Mouse (Mus musculus): ENCODE measurements around the gene Ephb4. TPM values are rescaled to one million over a fixed set of nuclear protein-coding genes. Genes with fewer than 3 reads are reported as not detected.

Gene Ephb4
- total RNA-seq, 2 experiments from 2014 or later, result 77.5 to 83.7 TPM

- intact Hi-C loops (cut with DNase I), result no loop called here
- no peak for DNase-seq
These were observed 64.3 kb downstream of the Ephb4 start for GRCm38 (mm10) chr5:137414253-137414652.

- intact Hi-C loops (cut with DNase I), result no loop called here
- no peak for DNase-seq
These were observed 69.2 kb downstream of the Ephb4 start for GRCm38 (mm10) chr5:137419105-137419504.

- intact Hi-C loops (cut with DNase I), result no loop called here
- DNase-seq, result no peak
These were observed 69.9 kb downstream of the Ephb4 start for GRCm38 (mm10) chr5:137419841-137420240.

- no peak for DNase-seq
- intact Hi-C loops (cut with DNase I), result no loop called here
These were observed 75.7 kb downstream of the Ephb4 start for GRCm38 (mm10) chr5:137425648-137426047.

Other genes with a start within 250 kb of the Ephb4 start
- 10 to 100 TPM; 19.4 to 20.4 TPM for gene Trim56, start 233.9 kb upstream of the Ephb4 start, total RNA-seq (2021)
- gene Muc3, start 200.8 kb upstream of the Ephb4 start, total RNA-seq (2021), result not detected
- gene Muc3a, start 137.7 kb upstream of the Ephb4 start, total RNA-seq (2021), result under 1 TPM; 0.56 to 0.62 TPM
- gene Ache, start 62.6 kb upstream of the Ephb4 start, total RNA-seq (2021), result 1 to 10 TPM; 2.7 to 3.9 TPM
- 1 to 10 TPM; 6.7 to 8.5 TPM for gene Ufsp1, start 55.5 kb upstream of the Ephb4 start, total RNA-seq (2021)
- 10 to 100 TPM; 84.2 to 84.8 TPM for gene Srrt, start 42.4 kb upstream of the Ephb4 start, total RNA-seq (2021)
- gene Trip6, start 35.7 kb upstream of the Ephb4 start, total RNA-seq (2021), result 10 to 100 TPM; 14.2 to 14.3 TPM
- gene Slc12a9, start 16.5 kb upstream of the Ephb4 start, total RNA-seq (2021), result 1 to 10 TPM; 3.8 to 5.4 TPM
- under 1 TPM; 0.02 TPM for gene Zan, start 127.0 kb downstream of the Ephb4 start, total RNA-seq (2021)
- gene Pop7, start 152.4 kb downstream of the Ephb4 start, total RNA-seq (2021), result 10 to 100 TPM; 12.5 to 16.9 TPM
- 10 to 100 TPM; 28.3 to 33.8 TPM for gene Gigyf1, start 168.4 kb downstream of the Ephb4 start, total RNA-seq (2021)
- not detected for gene Epo, start 183.1 kb downstream of the Ephb4 start, total RNA-seq (2021)
- 100 to 1,000 TPM; 322 to 323 TPM for gene Gnb2, start 183.4 kb downstream of the Ephb4 start, total RNA-seq (2021)
- gene Actl6b, start 203.4 kb downstream of the Ephb4 start, total RNA-seq (2021), result not detected
- not detected for gene Tfr2, start 219.7 kb downstream of the Ephb4 start, total RNA-seq (2021)

All from heart, postnatal 14 days (tissue).